Mouse (Mus musculus): ENCODE measurements around the gene Ldlrad3.

Ldlrad3 gene

DNA sequence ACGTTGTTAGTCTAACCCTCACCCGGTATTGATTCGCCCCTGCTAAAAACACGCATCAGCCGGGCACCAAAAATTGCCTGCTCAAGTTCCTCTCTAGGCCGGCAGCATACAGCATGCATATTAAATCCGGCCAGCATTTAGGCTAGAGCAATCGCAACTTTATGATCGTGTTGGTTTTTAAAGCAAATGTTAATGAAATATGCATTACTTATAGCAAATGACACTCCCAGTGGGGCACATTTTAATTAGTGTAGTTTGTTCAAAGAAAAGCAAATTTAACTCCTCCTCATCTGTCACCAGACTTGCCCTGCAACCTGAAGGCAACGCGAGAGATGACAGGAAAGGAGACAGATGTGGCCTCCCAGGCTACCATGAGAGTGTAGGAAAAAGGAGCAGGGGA is 189.2 kb downstream of the Ldlrad3 start:
- no peak for DNase-seq

GRCm38 (mm10) chr2:101992574-101993310 is 193.4 kb downstream of the Ldlrad3 start:
- DNase-seq, result no peak

DNA sequence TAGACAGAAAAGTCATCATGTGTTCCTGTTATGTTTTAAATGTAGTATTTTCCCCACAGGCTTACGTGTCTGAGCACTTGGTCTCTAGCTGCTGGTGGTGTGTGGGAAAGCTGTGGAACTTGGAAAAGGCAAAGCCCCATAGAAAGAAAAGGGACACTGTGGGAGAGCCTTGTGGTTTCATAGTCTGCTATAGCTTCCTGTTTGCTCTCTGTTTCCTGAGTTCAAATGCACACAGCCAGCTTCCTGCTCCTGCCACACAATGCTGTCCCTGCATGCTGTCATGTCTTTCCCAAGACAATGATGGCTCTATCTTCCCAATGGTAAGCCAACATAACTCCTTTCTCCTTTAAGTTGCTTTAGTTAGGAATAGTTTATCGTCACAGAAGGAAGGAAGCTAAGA is 194.5 kb downstream of the Ldlrad3 start:
- DNase-seq, result no peak

DNA sequence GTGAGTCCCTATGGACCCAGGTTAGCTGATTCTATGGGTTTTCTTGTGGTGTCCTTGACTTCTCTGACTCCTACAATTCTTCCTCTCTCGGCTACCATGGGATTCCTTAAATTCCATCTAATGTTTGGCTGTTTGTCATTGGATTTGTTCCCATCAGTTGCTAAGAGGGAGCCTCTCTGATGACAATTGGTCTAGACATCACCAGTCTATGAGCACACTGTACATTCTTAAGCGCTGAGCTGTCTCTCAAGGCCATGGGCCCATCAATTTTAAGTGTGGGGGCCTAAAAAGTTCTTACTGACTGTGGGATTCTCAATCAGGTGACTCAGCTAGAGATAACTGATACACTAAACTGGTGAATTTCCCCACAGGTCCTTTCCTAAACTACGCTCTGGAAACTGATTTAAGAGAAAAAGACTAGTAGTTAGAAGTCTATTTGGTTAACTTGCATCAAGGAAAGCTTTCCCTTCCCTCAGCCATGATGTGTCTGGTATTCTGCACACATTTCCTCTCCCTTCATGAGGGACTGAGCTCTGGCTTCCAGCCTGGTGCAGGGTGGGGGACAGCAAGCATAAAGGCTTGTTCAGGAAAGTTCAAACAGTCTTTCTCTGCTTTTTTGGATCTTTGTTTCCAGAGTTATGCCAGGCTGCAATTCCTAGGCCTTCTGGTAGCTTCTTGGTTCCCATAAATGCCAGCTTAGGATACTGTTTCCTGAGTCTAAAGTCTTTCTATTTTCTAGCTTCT is 199.7 kb downstream of the Ldlrad3 start:
- no peak for DNase-seq

GRCm38 (mm10) chr2:101983853-101984543 is 202.2 kb downstream of the Ldlrad3 start:
- DNase-seq, result no peak

DNA sequence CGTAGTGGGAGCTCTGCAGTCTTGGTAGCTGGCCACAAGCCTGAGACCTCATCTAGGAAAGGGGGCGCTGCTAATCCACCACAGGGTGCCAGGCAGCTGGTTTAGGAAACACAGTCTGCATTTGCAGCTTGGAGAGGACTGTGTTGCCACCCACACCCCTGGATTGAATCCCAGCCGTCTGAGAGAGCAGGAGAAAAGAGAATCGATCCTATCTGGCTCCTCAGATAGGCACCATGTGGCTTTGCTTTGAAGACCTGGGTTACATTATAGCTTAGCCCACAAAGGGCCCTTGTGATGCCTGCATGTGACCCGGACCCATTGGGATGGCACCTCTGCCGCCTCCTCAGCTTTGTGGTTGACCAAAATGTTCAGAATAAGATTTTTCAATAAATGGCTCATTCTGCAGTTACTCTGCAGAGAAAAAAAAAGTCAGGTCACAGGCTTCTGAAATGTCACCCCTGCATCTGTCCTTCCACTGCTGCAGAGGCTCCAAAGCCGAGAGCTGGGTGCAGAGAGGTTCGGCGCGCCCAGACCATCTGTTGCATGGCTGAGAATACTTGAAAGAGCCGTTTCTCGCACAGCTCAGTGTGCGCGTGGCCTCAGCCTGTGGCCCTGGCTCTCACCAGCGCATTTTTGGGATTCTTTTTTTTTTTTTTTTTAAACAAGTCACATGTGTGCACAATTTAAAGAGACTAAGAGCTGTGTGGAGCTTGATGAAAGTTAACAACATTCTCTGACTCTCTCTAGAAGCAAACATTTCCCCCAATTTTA is 202.9 kb downstream of the Ldlrad3 start:
- DNase-seq, result no peak

DNA sequence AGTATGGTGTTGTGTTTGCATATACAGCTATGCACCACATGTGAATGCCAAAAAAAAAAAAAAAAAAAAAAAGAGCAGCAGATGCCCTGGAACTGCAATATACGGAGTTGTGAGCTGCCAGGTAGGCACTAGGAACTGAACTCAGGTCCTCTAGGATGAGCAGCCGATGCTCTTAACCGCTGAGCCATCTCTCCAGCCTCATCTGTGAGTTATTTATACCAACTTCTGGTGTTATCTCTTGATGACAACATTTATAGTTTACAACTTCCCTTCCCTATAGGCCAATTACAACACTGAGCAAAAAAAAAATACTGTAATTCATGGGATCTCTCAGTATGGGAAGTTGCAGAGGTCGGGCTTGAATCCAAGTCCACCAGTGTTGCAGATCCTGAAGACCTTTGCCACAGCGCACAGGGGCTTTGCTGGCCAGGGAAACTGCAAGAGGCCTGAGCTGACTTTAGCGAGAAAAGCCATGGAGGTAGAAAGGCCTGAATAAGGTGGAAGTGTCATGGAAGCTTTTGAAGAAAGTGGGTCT is 204.2 kb downstream of the Ldlrad3 start:
- DNase-seq, result no peak

DNA sequence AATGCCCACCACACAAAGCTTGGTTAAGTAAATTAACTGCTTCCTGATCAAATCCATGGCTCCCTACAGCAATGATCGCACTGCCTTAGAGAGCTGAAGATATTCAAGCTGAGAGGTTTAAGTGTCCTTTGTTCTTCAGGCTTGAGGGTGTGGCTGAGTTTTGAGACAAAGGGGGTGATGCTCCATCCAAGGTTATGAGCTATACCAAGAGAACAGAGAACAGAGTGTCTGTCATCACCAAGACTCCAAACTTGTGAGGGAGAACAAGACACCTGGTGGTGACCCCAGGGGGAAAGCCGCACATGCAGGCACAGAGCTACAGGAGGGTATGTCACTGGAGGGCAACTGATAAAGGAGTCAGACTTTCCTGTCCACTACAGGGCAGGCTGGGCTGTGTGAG is 205.0 kb downstream of the Ldlrad3 start:
- DNase-seq, result no peak

- no peak for DNase-seq
These were observed 205.7 kb downstream of the Ldlrad3 start for GRCm38 (mm10) chr2:101980456-101980947.

GRCm38 (mm10) chr2:101978534-101979525 is 207.4 kb downstream of the Ldlrad3 start:
- DNase-seq, result no peak

GRCm38 (mm10) chr2:101976399-101977064 is 209.7 kb downstream of the Ldlrad3 start:
- DNase-seq, result no peak

- no peak for DNase-seq
These were observed 212.4 kb downstream of the Ldlrad3 start for GRCm38 (mm10) chr2:101973810-101974209.

GRCm38 (mm10) chr2:101967601-101968000 is 218.6 kb downstream of the Ldlrad3 start:
- peak; percentile 40 for DNase-seq

DNA sequence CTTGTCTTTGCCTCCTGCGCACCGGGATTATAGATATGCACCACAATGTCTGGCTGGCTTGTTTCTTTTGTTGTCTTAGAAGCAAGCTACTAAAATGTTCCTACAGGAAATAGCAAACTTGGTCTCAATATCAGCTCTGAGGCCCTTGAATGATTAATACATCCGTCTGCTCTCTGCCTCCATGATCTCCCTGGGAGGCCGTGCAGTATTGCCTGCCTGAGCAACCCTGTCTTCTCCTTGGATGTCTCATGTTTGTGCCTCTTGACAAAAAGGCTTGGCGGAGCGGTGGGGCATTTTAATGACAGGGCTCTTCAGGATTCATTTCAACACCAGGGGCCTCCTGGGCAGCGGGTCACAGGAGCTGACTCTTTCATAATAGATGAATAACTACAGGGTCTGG is 219.0 kb downstream of the Ldlrad3 start:
- peak; percentile 31 for DNase-seq

DNA sequence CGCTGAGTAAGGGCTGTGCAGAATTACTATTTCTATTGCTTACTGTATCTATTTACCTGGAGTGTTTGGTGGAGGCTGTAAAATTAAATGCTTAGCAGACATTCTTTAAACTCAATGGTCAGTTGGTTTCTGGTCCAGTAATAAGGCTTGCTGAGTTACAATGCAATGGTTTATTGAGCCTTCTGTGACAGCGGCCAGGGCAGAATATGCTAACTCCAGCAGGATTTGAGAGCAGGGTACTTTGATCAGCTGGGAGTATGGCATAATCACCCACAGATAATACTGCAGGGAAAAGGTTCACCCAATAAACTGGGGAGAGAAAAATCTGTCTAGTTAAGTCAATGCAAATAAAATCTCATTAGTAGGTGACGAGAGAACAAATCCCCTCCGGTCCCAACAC is 220.2 kb downstream of the Ldlrad3 start:
- DNase-seq, result no peak

DNA sequence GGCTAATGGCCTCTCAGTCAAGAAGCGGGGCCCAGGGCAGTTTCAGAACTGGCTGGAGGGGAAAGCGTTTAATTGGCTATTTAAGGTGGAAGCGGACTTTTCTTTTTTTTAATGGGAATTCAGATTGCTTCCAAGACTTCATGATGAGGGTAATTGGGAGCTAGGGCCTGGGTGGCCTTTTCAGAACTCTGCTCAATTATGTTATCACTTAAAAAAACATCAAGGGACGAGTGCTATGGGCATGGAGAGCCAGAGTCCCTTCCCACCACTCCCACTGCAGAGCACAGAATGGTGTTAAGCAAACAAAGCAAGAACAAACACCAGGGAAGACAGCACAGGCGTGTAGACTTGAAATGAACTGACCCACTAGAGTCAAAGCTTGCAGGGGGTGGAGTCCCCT is 220.7 kb downstream of the Ldlrad3 start:
- DNase-seq, result no peak

- no peak for DNase-seq
These were observed 222.8 kb downstream of the Ldlrad3 start for GRCm38 (mm10) chr2:101963367-101963766.

DNA sequence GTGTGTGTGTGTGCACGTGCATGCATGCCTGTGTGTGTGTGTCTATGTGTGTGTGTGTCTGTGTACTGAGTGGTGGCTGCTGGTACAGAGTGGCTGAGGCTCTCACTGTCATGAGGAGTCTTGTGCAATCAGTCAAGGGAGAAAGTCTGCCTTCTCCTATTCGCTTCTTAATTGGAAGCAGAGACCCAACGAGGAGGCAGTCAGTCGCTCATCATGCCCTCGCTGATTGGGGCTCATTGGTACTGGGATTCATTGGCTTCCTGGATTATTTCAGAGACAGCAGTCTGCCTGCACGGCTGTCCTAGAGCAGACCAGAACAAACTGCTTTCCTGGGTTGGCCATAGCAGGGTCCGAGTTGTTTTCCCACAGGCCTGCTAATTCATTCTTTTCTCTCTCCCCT is 223.8 kb downstream of the Ldlrad3 start:
- DNase-seq, result no peak

DNA sequence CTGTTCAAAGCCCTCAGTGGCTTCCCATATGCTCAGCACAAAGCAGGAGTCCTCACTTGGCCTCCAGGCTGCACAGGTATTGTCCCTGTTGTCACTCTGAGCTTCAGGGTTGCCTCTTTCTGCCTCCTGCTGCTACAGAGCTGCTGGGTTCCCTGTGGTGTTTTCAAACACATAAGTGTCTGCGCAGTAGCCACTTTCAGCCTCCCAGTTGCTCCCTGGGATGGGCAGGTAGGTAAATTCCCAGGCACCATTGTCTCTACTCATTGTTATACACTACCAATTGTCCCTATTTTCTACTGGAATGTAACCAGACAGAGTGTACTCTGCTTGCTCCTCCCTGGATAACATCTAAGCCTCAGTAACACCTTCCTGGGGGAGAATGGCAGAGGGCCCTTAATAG is 224.8 kb downstream of the Ldlrad3 start:
- no peak for DNase-seq

- no peak for DNase-seq
These were observed 225.5 kb downstream of the Ldlrad3 start for GRCm38 (mm10) chr2:101960658-101961057.

DNA sequence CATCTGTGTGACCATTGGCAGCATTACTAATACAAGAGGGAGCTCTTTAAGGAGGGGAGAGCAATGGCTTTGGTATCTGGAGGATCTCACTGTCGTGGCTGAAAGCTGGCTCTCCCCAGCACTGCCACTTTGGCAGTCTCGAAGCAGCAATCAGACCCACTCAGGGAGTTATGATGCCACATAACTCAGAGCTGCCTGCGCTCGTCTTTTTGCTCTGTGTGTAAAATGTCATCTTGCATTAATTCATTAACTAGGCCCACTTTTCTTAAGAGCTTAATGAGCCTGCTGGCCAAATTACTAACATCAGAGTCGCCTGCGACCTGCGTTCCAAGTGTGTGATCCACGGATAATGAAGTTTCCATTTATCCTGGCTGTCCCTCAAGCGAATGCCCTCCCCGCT is 230.1 kb downstream of the Ldlrad3 start:
- DNase-seq, result no peak

Data from kidney, adult 18-20 months (tissue).